Mouse (Mus musculus): ENCODE data around the gene Usp54. TPM values are rescaled to one million over a fixed set of nuclear protein-coding genes. Genes with fewer than 3 reads are reported as not detected.
A peak's percentile ranks its signal among the peaks of the same experiment; 100 is the strongest.
"Not testable (repeated sequence)": the region's sequence is repeated elsewhere in the genome, so short reads cannot be mapped to it uniquely, and the experiment has no call there.

Gene Usp54
- polyA plus RNA-seq, 1 experiment from 2014 or later: 16.6 TPM

DNA sequence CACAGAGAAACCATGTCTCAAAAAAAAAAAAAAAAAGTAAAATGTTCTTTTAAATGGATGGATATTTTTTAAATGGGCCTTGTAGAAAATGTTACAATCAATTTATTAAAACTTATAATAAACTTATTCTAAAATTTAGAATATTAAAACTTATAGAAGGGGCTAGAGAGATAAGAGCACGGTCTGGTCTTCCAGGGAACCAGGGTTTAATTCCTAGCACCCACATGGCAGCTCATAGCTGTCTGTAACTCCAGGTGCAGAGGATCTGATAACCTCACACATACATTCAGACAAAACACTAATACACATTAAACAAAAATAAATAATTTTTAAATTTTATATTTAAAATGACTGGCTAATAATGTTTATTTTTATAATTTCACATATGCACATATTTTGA is 39.6 kb downstream of the Usp54 start:
- Histone ChIP-seq H3K9ac (replicated peaks) (no peak overlapping the region), H3K4me1 (peaks cover under 1% of the 10 kb centered on the region; the same call in 1 of the 2 replicates), H3K27ac (replicated peaks) (no peak overlapping the region), H3K4me2 (replicated peaks) (no peak overlapping the region), H3K27me3 (no peaks in the 10 kb centered on the region), H3K36me3 (peaks cover 6% of the 10 kb centered on the region; the same call in 1 of the 2 replicates), H3K9me3 (no peaks in the 10 kb centered on the region), H3K4me3 (no peak overlapping the region)
- 100% methylated on average over 1 of the region's 1 CpGs for WGBS
- ATAC-seq (ENCODE audit: low FRiP score, low read depth): no peak

DNA sequence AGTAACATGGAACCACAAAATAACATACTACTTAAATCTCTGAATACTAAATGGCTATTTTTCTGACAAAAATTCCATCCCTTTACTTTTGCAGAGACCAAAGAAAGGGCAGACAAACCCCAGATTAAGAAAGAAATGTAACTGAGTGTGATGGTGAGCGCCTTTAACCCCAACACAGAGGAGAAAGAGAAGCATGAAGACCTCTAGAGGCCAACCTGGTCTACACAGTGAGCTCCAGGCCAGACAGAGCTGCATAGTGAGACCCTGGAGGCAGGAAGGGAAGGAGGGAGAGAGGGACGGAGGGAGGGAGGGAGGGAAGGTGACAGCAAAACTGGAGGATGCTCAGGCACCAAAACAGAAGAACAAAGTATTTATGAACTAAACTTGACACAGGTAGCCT is 40.7 kb downstream of the Usp54 start:
- no peak overlapping the region for H3K4me3 ChIP-seq
- peaks cover 10% of the 10 kb centered on the region for H3K4me1 ChIP-seq
- H3K27me3 ChIP-seq: no peaks in the 10 kb centered on the region
- ATAC-seq (ENCODE audit: low FRiP score, low read depth): no peak
- no peaks in the 10 kb centered on the region for H3K9me3 ChIP-seq
- no peak overlapping the region for H3K27ac ChIP-seq (replicated peaks)
- no peak overlapping the region for H3K4me2 ChIP-seq (replicated peaks)
- no peak overlapping the region for H3K9ac ChIP-seq (replicated peaks)
- WGBS: 74% methylated on average over 2 of the region's 2 CpGs
- 0 out of 2 replicates have a peak, but pooled peaks cover 3% of the 10 kb centered on the region for H3K36me3 ChIP-seq

DNA sequence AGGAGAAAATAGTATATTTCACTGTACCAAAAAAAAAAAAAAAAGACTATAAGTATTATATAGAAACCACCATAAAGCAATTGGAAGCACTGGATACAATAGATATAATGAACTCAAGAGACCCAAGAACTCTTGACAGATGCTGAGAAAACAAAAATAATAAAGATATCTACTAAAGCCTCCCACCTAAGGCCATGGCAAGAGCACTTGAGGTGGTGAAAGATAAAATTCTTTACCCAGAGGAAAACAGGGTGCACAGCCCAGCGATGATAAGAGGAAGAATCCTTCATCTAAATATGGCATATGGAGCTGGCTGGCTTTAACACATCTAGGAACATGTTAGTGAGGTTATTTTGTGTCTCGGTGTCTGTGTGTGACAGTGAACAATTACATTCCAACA is 41.3 kb downstream of the Usp54 start:
- no peak for ATAC-seq (ENCODE audit: low FRiP score, low read depth)
- H3K4me3 ChIP-seq: no peak overlapping the region
- H3K36me3 ChIP-seq: 0 out of 2 replicates have a peak, but pooled peaks cover 3% of the 10 kb centered on the region
- 94% methylated on average over 2 of the region's 2 CpGs for WGBS
- no peaks in the 10 kb centered on the region for H3K9me3 ChIP-seq
- no peaks in the 10 kb centered on the region for H3K27me3 ChIP-seq
- no peak overlapping the region for H3K27ac ChIP-seq (replicated peaks)
- H3K4me2 ChIP-seq (replicated peaks): no peak overlapping the region
- H3K9ac ChIP-seq (replicated peaks): no peak overlapping the region
- peaks cover 10% of the 10 kb centered on the region for H3K4me1 ChIP-seq

DNA sequence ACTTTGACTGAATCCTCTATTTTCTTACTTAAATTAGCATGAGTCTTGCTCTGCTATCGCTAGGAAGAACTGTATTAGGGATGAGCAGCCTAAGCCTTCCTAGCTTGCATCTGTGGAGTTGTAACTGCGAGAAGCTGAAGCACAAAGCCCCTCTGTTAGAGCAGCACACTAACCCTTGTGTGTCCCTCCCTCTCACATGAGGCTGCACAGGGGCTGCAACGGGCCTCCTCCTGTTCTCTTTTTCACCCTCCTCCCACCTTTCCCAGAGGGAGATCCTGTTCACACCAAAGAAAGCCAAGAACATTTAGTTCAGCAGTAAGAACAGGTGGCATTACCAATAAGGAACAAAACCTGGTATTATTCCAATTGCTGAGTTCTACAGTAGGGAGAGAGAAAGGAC is 45.1 kb downstream of the Usp54 start:
- 24% methylated on average over 3 of the region's 3 CpGs for WGBS
- 0 out of 2 replicates have a peak overlapping the region, but pooled peaks have one; percentile 5 for H3K27ac ChIP-seq (replicated peaks)
- no peak overlapping the region for H3K4me2 ChIP-seq (replicated peaks)
- H3K36me3 ChIP-seq: no peaks in the 10 kb centered on the region
- no peaks in the 10 kb centered on the region for H3K27me3 ChIP-seq
- H3K4me3 ChIP-seq: no peak overlapping the region
- no peaks in the 10 kb centered on the region for H3K9me3 ChIP-seq
- no peak overlapping the region; the same call in 1 of the 2 replicates for H3K9ac ChIP-seq (replicated peaks)
- H3K4me1 ChIP-seq: peaks cover 10% of the 10 kb centered on the region
- ATAC-seq (ENCODE audit: low FRiP score, low read depth): no peak

DNA sequence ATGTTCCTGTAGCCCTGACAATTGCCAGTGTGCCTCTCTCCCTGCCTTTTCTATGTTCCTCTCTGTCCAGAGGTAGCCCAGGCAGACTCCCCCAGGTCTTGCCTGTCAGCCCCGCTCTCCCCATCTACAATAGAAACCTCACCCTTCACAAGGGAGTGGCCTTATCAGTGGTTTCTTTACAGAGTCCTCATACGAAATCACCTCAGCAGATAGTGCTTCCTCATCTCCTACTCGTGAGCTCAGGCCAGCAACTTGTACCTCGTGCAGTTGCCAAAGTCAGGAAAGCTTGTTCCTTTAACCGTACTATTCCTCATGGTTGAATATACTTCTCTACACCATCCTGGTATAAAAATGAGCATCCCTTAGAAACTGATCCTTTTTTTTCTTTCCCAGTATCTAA is 53.4 kb downstream of the Usp54 start:
- peaks cover 18% of the 10 kb centered on the region for H3K36me3 ChIP-seq
- H3K9ac ChIP-seq (replicated peaks): no peak overlapping the region
- no peak overlapping the region for H3K4me3 ChIP-seq
- H3K4me2 ChIP-seq (replicated peaks): no peak overlapping the region
- no peak for ATAC-seq (ENCODE audit: low FRiP score, low read depth)
- no peaks in the 10 kb centered on the region for H3K9me3 ChIP-seq
- H3K4me1 ChIP-seq: no peaks in the 10 kb centered on the region
- 92% methylated on average over 5 of the region's 5 CpGs for WGBS
- no peak overlapping the region for H3K27ac ChIP-seq (replicated peaks)
- H3K27me3 ChIP-seq: no peaks in the 10 kb centered on the region

DNA sequence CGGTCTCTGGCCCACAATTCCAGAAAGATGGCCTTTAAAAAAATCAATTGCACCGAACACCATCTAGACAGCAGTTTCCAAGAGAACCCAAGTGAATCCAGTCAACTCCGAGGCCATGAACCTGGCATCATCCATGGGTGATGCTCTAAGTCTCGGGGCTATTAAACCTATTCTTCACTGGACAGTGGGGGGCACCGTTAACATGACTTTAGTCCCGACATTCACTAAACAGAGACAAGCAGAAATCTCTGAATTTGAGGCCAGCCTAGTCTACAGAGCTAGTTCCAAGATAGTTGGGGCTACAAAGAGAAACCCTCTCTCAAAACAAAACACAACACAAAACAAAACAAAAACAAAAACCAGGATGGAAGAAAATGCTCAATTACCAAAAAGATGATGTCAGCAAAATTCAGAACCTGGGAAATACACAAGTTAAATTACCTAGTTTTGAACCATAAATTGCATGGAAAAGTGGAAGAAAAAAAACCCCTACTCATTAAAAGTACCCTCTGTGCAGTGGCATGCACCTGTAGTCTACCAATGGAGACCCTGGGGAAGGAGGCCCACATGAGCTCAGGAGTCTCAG is 61.9 kb downstream of the Usp54 start:
- 75% methylated on average over 6 of the region's 6 CpGs for WGBS
- H3K36me3 ChIP-seq: peaks cover 26% of the 10 kb centered on the region

DNA sequence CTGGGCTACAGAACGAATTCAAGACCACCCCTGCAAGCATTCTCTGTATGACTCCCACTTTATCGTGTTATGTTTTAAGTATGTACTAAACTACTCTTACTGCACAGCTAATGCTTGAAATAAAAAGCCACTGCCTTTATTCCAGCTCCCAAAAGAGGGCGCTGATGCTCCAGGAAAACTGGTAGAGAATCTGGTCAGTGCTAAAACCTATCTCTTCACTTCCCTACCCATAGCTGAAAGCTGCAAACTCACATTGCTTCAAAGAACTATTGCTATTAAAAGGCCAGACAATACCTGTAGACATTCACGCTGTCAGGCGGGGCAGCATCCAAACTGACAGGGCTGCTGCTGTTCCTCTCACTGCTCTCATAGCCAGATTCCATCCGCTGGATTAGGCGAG is 64.7 kb downstream of the Usp54 start:
- 53% methylated on average over 7 of the region's 7 CpGs for WGBS
- peaks cover 26% of the 10 kb centered on the region for H3K36me3 ChIP-seq
- ATAC-seq (ENCODE audit: low FRiP score, low read depth): no peak

More for the DNA sequence above, 61.9 kb downstream of the Usp54 start:
- Histone ChIP-seq H3K27ac (replicated peaks) (no peak overlapping the region), H3K9me3 (no peaks in the 10 kb centered on the region), H3K4me3 (no peak overlapping the region), H3K9ac (replicated peaks) (no peak overlapping the region), H3K4me2 (replicated peaks) (no peak overlapping the region), H3K4me1 (no peaks in the 10 kb centered on the region), H3K27me3 (no peaks in the 10 kb centered on the region)
- ATAC-seq (ENCODE audit: low FRiP score, low read depth): no peak

DNA sequence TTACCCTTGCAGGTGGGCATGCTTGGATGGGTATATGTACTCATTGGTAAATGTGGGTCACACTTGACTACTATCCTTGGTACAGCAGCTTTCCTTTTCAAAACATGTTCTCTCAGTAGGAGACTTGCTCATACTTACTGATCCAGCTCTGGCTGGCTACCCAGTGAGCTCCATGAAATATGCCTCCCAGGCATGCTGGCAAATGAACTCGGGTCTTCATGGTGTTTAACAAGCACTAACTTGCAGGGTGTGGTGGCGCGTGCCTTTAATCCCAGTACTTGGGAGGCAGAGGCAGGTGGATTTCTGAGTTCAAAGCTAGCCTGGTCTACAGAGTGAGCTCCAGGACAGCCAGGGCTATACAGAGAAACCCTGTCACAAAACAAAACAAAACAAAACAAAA is 67.7 kb downstream of the Usp54 start:
- H3K4me3 ChIP-seq; H3K4me1 ChIP-seq; ATAC-seq (ENCODE audit: low FRiP score, low read depth); H3K27me3 ChIP-seq; H3K9me3 ChIP-seq; H3K9ac ChIP-seq (replicated peaks); H3K27ac ChIP-seq (replicated peaks); H3K4me2 ChIP-seq (replicated peaks): not testable (repeated sequence)
- peaks cover 47% of the 10 kb centered on the region for H3K36me3 ChIP-seq
- WGBS: 99% methylated on average over 3 of the region's 3 CpGs

More for the DNA sequence above, 64.7 kb downstream of the Usp54 start:
- Histone ChIP-seq H3K9me3 (no peaks in the 10 kb centered on the region), H3K27me3 (no peaks in the 10 kb centered on the region), H3K4me2 (replicated peaks) (no peak overlapping the region), H3K9ac (replicated peaks) (no peak overlapping the region), H3K27ac (replicated peaks) (no peak overlapping the region), H3K4me3 (no peak overlapping the region), H3K4me1 (no peaks in the 10 kb centered on the region)

DNA sequence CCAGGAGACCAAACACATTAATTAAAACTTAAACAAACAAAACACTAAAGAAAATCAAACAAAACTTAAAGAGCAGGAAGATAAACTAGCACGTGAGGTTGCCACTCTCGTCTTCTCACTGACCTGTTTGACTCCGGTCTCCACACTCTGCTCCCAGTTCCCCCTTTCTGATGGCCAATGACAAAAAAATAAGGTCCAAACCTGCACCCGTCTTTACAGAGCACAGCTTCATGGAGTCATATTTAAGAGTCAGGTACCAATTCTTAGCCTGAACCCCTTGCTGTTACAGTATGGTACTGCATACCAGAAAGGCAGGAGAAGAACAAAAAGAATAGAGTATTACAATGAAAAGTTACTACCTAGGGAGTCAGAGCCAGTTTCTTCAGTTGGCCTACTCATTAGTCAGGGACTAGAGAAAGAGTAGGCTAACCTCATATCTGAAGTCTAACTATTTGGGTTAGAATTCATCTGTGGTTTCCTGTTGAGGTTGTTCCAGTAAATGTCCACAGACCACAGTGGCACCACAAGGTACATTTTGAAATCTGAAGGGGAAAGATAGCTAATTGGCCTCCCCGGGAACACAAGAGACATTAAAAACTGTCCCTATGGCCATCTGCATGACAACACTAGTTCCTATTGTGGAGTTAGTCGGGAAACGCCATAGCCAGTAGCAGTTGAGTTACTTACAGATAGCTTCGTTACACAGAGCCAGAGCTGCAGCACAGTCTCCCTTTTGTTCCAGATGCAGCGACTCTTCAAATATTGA is 75.4 kb downstream of the Usp54 start:
- Histone ChIP-seq H3K36me3 (peaks cover 63% of the 10 kb centered on the region), H3K4me1 (no peaks in the 10 kb centered on the region), H3K4me2 (replicated peaks) (no peak overlapping the region), H3K9ac (replicated peaks) (no peak overlapping the region), H3K27me3 (no peaks in the 10 kb centered on the region), H3K4me3 (no peak overlapping the region), H3K27ac (replicated peaks) (no peak overlapping the region), H3K9me3 (no peaks in the 10 kb centered on the region)
- 85% methylated on average over 9 of the region's 9 CpGs for WGBS
- ATAC-seq (ENCODE audit: low FRiP score, low read depth): no peak

DNA sequence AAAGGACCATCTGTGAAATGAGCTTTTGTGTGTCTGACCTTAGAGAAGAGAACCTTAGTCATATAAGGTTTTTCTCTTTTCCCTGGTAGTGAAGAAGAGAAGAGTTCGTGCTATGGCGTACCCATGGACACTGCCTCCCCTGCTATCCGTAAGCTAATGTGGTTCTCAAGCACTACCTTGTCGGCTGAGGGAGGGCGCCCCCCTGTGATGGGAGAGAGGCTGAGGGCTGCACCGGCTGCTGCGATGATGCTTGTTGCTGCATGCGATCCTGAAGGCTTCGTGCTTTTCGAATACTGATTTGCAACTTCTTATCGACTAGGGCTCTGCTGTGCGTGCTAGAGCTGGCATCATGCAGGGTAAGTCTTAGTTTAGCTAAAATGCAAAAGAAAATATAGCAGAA is 76.2 kb downstream of the Usp54 start:
- Histone ChIP-seq H3K4me3 (no peak overlapping the region), H3K27me3 (no peaks in the 10 kb centered on the region), H3K4me2 (replicated peaks) (no peak overlapping the region), H3K36me3 (peaks cover 58% of the 10 kb centered on the region), H3K27ac (replicated peaks) (no peak overlapping the region), H3K4me1 (no peaks in the 10 kb centered on the region), H3K9me3 (no peaks in the 10 kb centered on the region), H3K9ac (replicated peaks) (no peak overlapping the region)
- ATAC-seq (ENCODE audit: low FRiP score, low read depth): no peak
- 74% methylated on average over 12 of the region's 12 CpGs for WGBS

DNA sequence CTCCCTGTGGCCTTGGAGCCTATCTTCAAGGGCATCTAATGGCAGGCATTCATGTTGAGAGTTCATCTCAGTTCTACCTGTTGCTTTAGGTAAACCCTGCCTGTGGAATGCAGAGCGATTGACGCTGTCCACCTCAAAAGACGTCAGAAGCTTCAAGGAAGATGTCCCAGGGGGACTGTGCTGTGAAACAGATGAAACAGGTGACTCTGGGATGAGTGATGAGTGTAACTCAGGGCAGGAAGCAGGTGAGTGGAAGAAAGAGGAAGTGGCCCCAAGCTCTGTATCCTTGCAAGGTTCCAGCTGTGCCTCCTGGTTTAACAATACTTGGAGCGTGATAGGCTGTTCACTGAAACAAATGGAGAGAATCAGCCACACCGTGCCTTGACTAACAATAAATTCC is 79.0 kb downstream of the Usp54 start:
- H3K9me3 ChIP-seq: no peaks in the 10 kb centered on the region
- no peak overlapping the region for H3K27ac ChIP-seq (replicated peaks)
- WGBS: 92% methylated on average over 5 of the region's 5 CpGs
- H3K4me1 ChIP-seq: no peaks in the 10 kb centered on the region
- no peak for ATAC-seq (ENCODE audit: low FRiP score, low read depth)
- no peak overlapping the region for H3K4me3 ChIP-seq
- peaks cover 59% of the 10 kb centered on the region for H3K36me3 ChIP-seq
- no peaks in the 10 kb centered on the region for H3K27me3 ChIP-seq
- no peak overlapping the region for H3K4me2 ChIP-seq (replicated peaks)
- no peak overlapping the region for H3K9ac ChIP-seq (replicated peaks)

DNA sequence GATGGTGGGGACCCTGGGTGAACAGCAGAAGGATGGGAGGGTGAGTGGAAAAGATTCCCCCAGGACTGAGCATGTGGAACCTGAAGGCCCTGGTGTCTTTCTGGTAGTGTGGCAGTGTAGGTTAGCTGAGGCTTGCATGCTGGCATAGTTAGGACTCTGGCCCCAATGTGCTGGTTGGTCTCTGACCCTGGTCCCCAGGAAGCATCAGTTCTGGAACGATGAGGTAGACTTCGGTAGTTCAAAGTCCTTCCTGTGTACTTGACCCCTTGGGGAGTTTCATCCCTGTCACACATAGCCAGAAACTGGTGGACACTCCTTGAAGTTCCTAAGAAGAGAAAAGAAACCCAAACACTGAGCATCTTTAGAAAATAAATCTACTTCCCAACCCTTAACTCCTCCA is 90.7 kb downstream of the Usp54 start:
- no peak for ATAC-seq (ENCODE audit: low FRiP score, low read depth)
- Histone ChIP-seq H3K9ac (replicated peaks) (no peak overlapping the region), H3K27me3 (no peaks in the 10 kb centered on the region), H3K4me1 (peaks cover 3% of the 10 kb centered on the region), H3K9me3 (no peaks in the 10 kb centered on the region), H3K4me3 (no peak overlapping the region), H3K27ac (replicated peaks) (no peak overlapping the region), H3K36me3 (peaks cover 40% of the 10 kb centered on the region), H3K4me2 (replicated peaks) (no peak overlapping the region)
- WGBS: 97% methylated on average over 2 of the region's 2 CpGs
